Mouse (Mus musculus): ENCODE results near the gene Mllt10.

- no peak for TF ChIP-seq CTCF (IDR thresholded peaks at IDR 0.05; ENCODE audit: insufficient read depth, low read depth, low read length)
- TF ChIP-seq POLR2A (IDR thresholded peaks at IDR 0.05; ENCODE audit: insufficient read depth, low read depth, low read length): no peak
Observed at GRCm38 (mm10) chr2:18028140-18029021, 26.7 kb upstream of the Mllt10 start.
